ENCODE assay signal across 22 mouse cellular contexts in the genomic region with DNA sequence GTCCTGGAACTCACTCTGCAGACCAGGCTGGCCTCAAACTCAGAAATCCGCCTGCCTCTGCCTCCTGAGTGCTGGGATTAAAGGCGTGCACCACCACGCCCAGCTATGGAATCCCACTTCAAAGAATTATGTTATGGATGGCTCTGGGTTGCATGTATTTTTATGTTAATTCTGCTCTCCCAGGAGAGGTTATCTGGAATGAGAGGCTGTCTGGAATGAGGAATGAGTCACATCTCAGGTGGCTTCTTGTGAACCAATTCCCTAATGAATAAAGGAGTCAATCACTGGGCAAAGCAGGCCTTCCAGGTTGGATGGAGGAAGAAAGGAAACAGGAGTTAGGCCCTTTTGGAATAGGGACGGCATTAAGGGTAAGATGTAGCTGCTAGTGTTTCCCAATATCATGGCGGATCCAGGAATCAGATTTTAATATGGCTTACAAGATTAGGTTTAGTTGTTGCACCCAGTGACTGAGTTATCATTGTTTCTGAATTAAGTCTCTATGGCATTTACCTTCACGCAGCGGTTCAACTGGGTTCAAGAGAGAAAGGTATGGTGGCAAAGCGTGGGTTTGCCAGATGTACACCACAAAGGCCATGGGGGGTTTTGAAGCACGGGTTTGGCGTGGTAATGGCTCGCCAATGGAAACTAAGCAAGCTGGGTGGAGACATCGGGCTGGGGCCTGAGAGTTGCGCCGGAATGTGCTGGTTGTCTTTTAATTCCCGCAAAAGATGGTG. TPM values are rescaled to one million over a fixed set of nuclear protein-coding genes. Genes with fewer than 3 reads are reported as not detected.
DNase-seq lines count a peak whose midpoint lies in the region; TF ChIP-seq lines count a peak whose summit lies in the region.
"Had no signal": no experiment of that assay in that cellular context is flagged by ENCODE, and none has a peak within 500 bp of the region (broad histone marks: within the 10 kb centered on the region; RNA-seq: fewer than 3 reads in every experiment).

No protein-coding gene starts in this region.

- no peak for TF ChIP-seq CTCF in CH12.LX (conservative IDR thresholded peaks at IDR 0.05 in 1 of 2, IDR thresholded peaks at IDR 0.05 in 1 of 2; ENCODE audit: low read depth in 2 of 2, low read length in 2 of 2)
- no peak for TF ChIP-seq CTCF in ES-Bruce4 (IDR thresholded peaks at IDR 0.05; ENCODE audit: low read depth, low read length)
- no peak for TF ChIP-seq CTCF in MEL (IDR thresholded peaks at IDR 0.05 in 2 of 3, conservative IDR thresholded peaks at IDR 0.05 in 1 of 3; ENCODE audit: control insufficient read depth in 1 of 3, insufficient read depth in 1 of 3, low read depth in 2 of 3, low read length in 3 of 3, poor library complexity in 1 of 3, severe bottlenecking in 1 of 3)

- TF ChIP-seq EP300 in CH12.LX (IDR thresholded peaks at IDR 0.05; ENCODE audit: low read length) = no peak
- no peak for TF ChIP-seq EP300 in ES-Bruce4 (IDR thresholded peaks at IDR 0.05; ENCODE audit: insufficient read depth, low read depth, low read length)
- TF ChIP-seq EP300 in MEL (IDR thresholded peaks at IDR 0.05; ENCODE audit: low read depth in 1 of 2, low read length in 2 of 2) = no peak

- no peak for TF ChIP-seq RAD21 in CH12.LX (IDR thresholded peaks at IDR 0.05; ENCODE audit: low read depth, low read length)
- TF ChIP-seq RAD21 in MEL (IDR thresholded peaks at IDR 0.05; ENCODE audit: low read depth, low read length) = no peak

- dilution Hi-C loops in CH12.LX (cut with MboI; ENCODE audit: extremely low pct_ligation_motif_present, extremely low pct_unique_long_range_greater_than_20kb, low sequenced_read_pairs) = no loop called here

- H3K27me3 ChIP-seq in CH12.LX (replicated peaks) = no peaks in the 10 kb centered on the region
- no peaks in the 10 kb centered on the region for H3K27me3 ChIP-seq in ES-Bruce4 (ENCODE audit: control insufficient read depth, insufficient read depth, low read length, poor library complexity, severe bottlenecking)
- H3K27me3 ChIP-seq in MEL (ENCODE audit: control insufficient read depth in 1 of 2, insufficient read depth in 2 of 2, low read length in 2 of 2) = no peaks in the 10 kb centered on the region
- H3K27me3 ChIP-seq: forebrain, embryonic 13.5 days; heart, embryonic 13.5 days had no signal

- in situ Hi-C loops in CH12.LX (cut with MboI; ENCODE audit: low pct_ligation_motif_present, low pct_unique_long_range_greater_than_20kb, low sequenced_read_pairs) = no loop called here

- no peaks in the 10 kb centered on the region; a peak in 1 of 4 replicates for H3K4me1 ChIP-seq in CH12.LX (ENCODE audit: control insufficient read depth in 1 of 2, insufficient read depth in 2 of 2)
- H3K4me1 ChIP-seq in ES-Bruce4 (ENCODE audit: control insufficient read depth, insufficient read depth, low read length) = peaks cover 3% of the 10 kb centered on the region
- peaks cover 0 to 4% of the 10 kb centered on the region in 2 experiments; a peak in 2 of 4 replicates for H3K4me1 ChIP-seq in MEL (ENCODE audit: control insufficient read depth in 1 of 2, insufficient read depth in 2 of 2, low read length in 2 of 2)
- H3K4me1 ChIP-seq: forebrain, embryonic 10.5 days; forebrain, embryonic 13.5 days; heart, embryonic 10.5 days; heart, embryonic 13.5 days had no signal

- H3K79me2 ChIP-seq in CH12.LX (replicated peaks; ENCODE audit: control insufficient read depth, extremely low read depth, insufficient read depth, poor library complexity, severe bottlenecking) (0 out of 2 replicates have a peak, but pooled peaks cover 8% of the 10 kb centered on the region), MEL (ENCODE audit: control insufficient read depth, insufficient read depth, low read length, poor library complexity) (peaks cover 1% of the 10 kb centered on the region; the same call in 1 of the 2 replicates)

- H3K27ac ChIP-seq in CH12.LX (ENCODE audit: insufficient read depth, low read depth) = no peak overlapping the region
- H3K27ac ChIP-seq in ES-Bruce4 (ENCODE audit: insufficient read depth, low read length) = peak overlapping the region; percentile 92
- H3K27ac ChIP-seq in MEL (ENCODE audit: control insufficient read depth, low read depth, low read length) = no peak overlapping the region
- H3K27ac ChIP-seq: forebrain, embryonic 10.5 days; forebrain, embryonic 13.5 days; heart, adult 2 months; heart, embryonic 10.5 days; heart, embryonic 13.5 days; hindbrain, embryonic 14.5 days; hindbrain, postnatal 0 days had no signal

- DNase-seq in CH12.LX (ENCODE audit: extremely low read depth) = no peak
- DNase-seq in MEL (ENCODE audit: low read depth, low spot score) = no peak
- peak; percentile 90 for DNase-seq in ZHBTc4 (ENCODE audit: low read depth, low spot score)
- DNase-seq in layer of hippocampus, adult 11-12 months (ENCODE audit: low spot score) = no peak
- DNase-seq in cerebellum, adult 9-11 months = no peak
- no peak for DNase-seq in ovary, postnatal 10 days (ENCODE audit: low spot score)
- DNase-seq: adrenal gland, adult 8-10 months; cerebellum, adult 11-12 months; cerebellum, adult 8-10 months; cerebellum, postnatal 14 days; gastrocnemius, postnatal 10 days; gastrocnemius, postnatal 36 days; heart, adult 2 months; heart, postnatal 14 days; heart, postnatal 4 days had no signal

- no peaks in the 10 kb centered on the region for H3K9me3 ChIP-seq in CH12.LX (replicated peaks; ENCODE audit: low read length)
- H3K9me3 ChIP-seq in ES-Bruce4 (replicated peaks; ENCODE audit: control insufficient read depth, insufficient read depth, low read length, poor library complexity, severe bottlenecking) = no peaks in the 10 kb centered on the region
- no peaks in the 10 kb centered on the region for H3K9me3 ChIP-seq in MEL (replicated peaks; ENCODE audit: insufficient read depth, low read length)
- H3K9me3 ChIP-seq: forebrain, embryonic 10.5 days; forebrain, embryonic 13.5 days; heart, embryonic 10.5 days; heart, embryonic 13.5 days had no signal

- H3K36me3 ChIP-seq in CH12.LX (replicated peaks in 1 of 2; ENCODE audit: control insufficient read depth in 1 of 2, insufficient read depth in 1 of 2, low read length in 1 of 2) = peaks cover 52 to 79% of the 10 kb centered on the region in 2 experiments
- peaks cover 19% of the 10 kb centered on the region for H3K36me3 ChIP-seq in ES-Bruce4 (ENCODE audit: control insufficient read depth, insufficient read depth, low read length, poor library complexity, severe bottlenecking)
- H3K36me3 ChIP-seq in MEL (ENCODE audit: control insufficient read depth in 1 of 2, insufficient read depth in 2 of 2, low read length in 2 of 2) = peaks cover 18 to 29% of the 10 kb centered on the region in 2 experiments

- H3K4me3 ChIP-seq in CH12.LX (replicated peaks in 1 of 3; ENCODE audit: low read depth in 2 of 3, low read length in 2 of 3, poor library complexity in 1 of 3) (no peak overlapping the region), ES-Bruce4 (ENCODE audit: low read depth, low read length) (no peak overlapping the region), MEL (ENCODE audit: control insufficient read depth in 1 of 2, insufficient read depth in 1 of 2, low read depth in 2 of 2, low read length in 2 of 2) (no peak overlapping the region)
- H3K4me3 ChIP-seq: forebrain, embryonic 10.5 days; forebrain, embryonic 13.5 days; heart, adult 2 months; heart, embryonic 10.5 days; heart, embryonic 13.5 days had no signal

- no peak overlapping the region for H3K9ac ChIP-seq in CH12.LX (ENCODE audit: insufficient read depth, low read depth)
- 0 out of 2 replicates have a peak overlapping the region, but pooled peaks have one; percentile 15 for H3K9ac ChIP-seq in ES-Bruce4 (ENCODE audit: low read depth, poor library complexity, severe bottlenecking)
- no peak overlapping the region for H3K9ac ChIP-seq in MEL (ENCODE audit: control insufficient read depth, low read depth, low read length, poor library complexity, severe bottlenecking)
- H3K9ac ChIP-seq: forebrain, embryonic 13.5 days; heart, embryonic 13.5 days; hindbrain, embryonic 14.5 days had no signal

- 0 out of 2 replicates have a peak, but pooled peaks have one; percentile 5 for TF ChIP-seq POLR2A in CH12.LX (IDR thresholded peaks at IDR 0.05; ENCODE audit: low read depth, low read length)
- TF ChIP-seq POLR2A in ES-Bruce4 (IDR thresholded peaks at IDR 0.05; ENCODE audit: insufficient read depth, low read length) = no peak
- TF ChIP-seq POLR2A in MEL (IDR thresholded peaks at IDR 0.05; ENCODE audit: control insufficient read depth in 1 of 2, insufficient read depth in 1 of 2, low read depth in 1 of 2, low read length in 2 of 2, poor library complexity in 1 of 2) = no peak; a peak in 1 of 4 replicates

- no peak overlapping the region for H3K4me2 ChIP-seq in CH12.LX (ENCODE audit: insufficient read depth, low read depth, poor library complexity, severe bottlenecking)
- H3K4me2 ChIP-seq: forebrain, embryonic 13.5 days; heart, embryonic 13.5 days; hindbrain, embryonic 14.5 days had no signal

RNA-seq across cellular contexts. Expression of a gene that starts 18.1 kb away (rescaled TPM):
- 8.3 and 9.6 TPM in 2 replicates for total RNA-seq in CH12.LX (2012; rRNA removed)
- 6.1 and 6.8 TPM in 2 replicates for total RNA-seq in CH12.LX (2014; rRNA removed)
- 17.0 and 17.1 TPM in 2 replicates for polyA plus RNA-seq in CH12.LX (2012; ENCODE audit: insufficient read length, low read depth)
- polyA plus RNA-seq in ES-Bruce4 (2011; ENCODE audit: insufficient read depth, insufficient read length, low read depth, missing spikeins) = 5.0 and 7.0 TPM in 2 replicates
- total RNA-seq in MEL (2012; rRNA removed) = 29.4 and 36.6 TPM in 2 replicates
- polyA plus RNA-seq in MEL (2012; ENCODE audit: insufficient read depth in 1 of 2, insufficient read length in 2 of 2, low read depth in 1 of 2, low replicate concordance in 2 of 2, missing spikeins in 1 of 2) = 10 to 100 TPM in 1 of 2 experiments, not detected in 1; 37.7 TPM

RNA-seq across cellular contexts. Expression of a gene that starts 23.7 kb away (rescaled TPM):
- 67.3 and 70.9 TPM in 2 replicates for total RNA-seq in CH12.LX (2012; rRNA removed)
- total RNA-seq in CH12.LX (2014; rRNA removed) = 86.5 and 105 TPM in 2 replicates
- polyA plus RNA-seq in CH12.LX (2012; ENCODE audit: insufficient read length, low read depth) = 108 and 125 TPM in 2 replicates
- 86.0 and 89.8 TPM in 2 replicates for polyA plus RNA-seq in ES-Bruce4 (2011; ENCODE audit: insufficient read depth, insufficient read length, low read depth, missing spikeins)
- total RNA-seq in MEL (2012; rRNA removed) = 55.4 and 65.2 TPM in 2 replicates
- polyA plus RNA-seq in MEL (2012; ENCODE audit: insufficient read depth in 1 of 2, insufficient read length in 2 of 2, low read depth in 1 of 2, low replicate concordance in 2 of 2, missing spikeins in 1 of 2) = 10 to 100 TPM; 83.0 to 89.6 TPM

RNA-seq across cellular contexts. Expression of a gene that starts 27.6 kb away (rescaled TPM):
- total RNA-seq in CH12.LX (2012; rRNA removed) (19.6 and 27.8 TPM in 2 replicates), CH12.LX (2014; rRNA removed) (14.7 and 16.1 TPM in 2 replicates), MEL (2012; rRNA removed) (37.8 and 41.6 TPM in 2 replicates)
- polyA plus RNA-seq in CH12.LX (2012; ENCODE audit: insufficient read length, low read depth) (10.6 and 11.1 TPM in 2 replicates), ES-Bruce4 (2011; ENCODE audit: insufficient read depth, insufficient read length, low read depth, missing spikeins) (9.1 and 10.3 TPM in 2 replicates), MEL (2012; ENCODE audit: insufficient read depth in 1 of 2, insufficient read length in 2 of 2, low read depth in 1 of 2, low replicate concordance in 2 of 2, missing spikeins in 1 of 2) (10 to 100 TPM in 1 of 2 experiments, not detected in 1; 23.2 TPM)

RNA-seq across cellular contexts. Expression of a gene that starts 33.0 kb away (rescaled TPM):
- total RNA-seq in CH12.LX (2012; rRNA removed) (9.1 and 13.0 TPM in 2 replicates), CH12.LX (2014; rRNA removed) (8.0 TPM in 2 replicates), MEL (2012; rRNA removed) (11.5 and 14.9 TPM in 2 replicates)
- polyA plus RNA-seq in CH12.LX (2012; ENCODE audit: insufficient read length, low read depth) (23.1 and 27.1 TPM in 2 replicates), ES-Bruce4 (2011; ENCODE audit: insufficient read depth, insufficient read length, low read depth, missing spikeins) (19.0 and 19.5 TPM in 2 replicates), MEL (2012; ENCODE audit: insufficient read depth in 1 of 2, insufficient read length in 2 of 2, low read depth in 1 of 2, low replicate concordance in 2 of 2, missing spikeins in 1 of 2) (10 to 100 TPM in 1 of 2 experiments, not detected in 1; 27.1 TPM)

RNA-seq across cellular contexts. Expression of a gene that starts 33.2 kb away (rescaled TPM):
- total RNA-seq in CH12.LX (2012; rRNA removed) = 5.7 and 6.0 TPM in 2 replicates
- 5.5 and 6.5 TPM in 2 replicates for total RNA-seq in CH12.LX (2014; rRNA removed)
- 7.8 and 9.2 TPM in 2 replicates for polyA plus RNA-seq in CH12.LX (2012; ENCODE audit: insufficient read length, low read depth)
- polyA plus RNA-seq in ES-Bruce4 (2011; ENCODE audit: insufficient read depth, insufficient read length, low read depth, missing spikeins) = 10.8 and 11.2 TPM in 2 replicates
- 2.5 and 2.7 TPM in 2 replicates for total RNA-seq in MEL (2012; rRNA removed)
- 1 to 10 TPM in 1 of 2 experiments, not detected in 1; 3.5 TPM for polyA plus RNA-seq in MEL (2012; ENCODE audit: insufficient read depth in 1 of 2, insufficient read length in 2 of 2, low read depth in 1 of 2, low replicate concordance in 2 of 2, missing spikeins in 1 of 2)
